Mouse (Mus musculus) heart, embryonic 13.5 days (tissue): ENCODE data around the gene Anxa11. TPM values are rescaled to one million over a fixed set of nuclear protein-coding genes. Genes with fewer than 3 reads are reported as not detected.
A peak's percentile ranks its signal among the peaks of the same experiment; 100 is the strongest.
"Not testable (repeated sequence)": the region's sequence is repeated elsewhere in the genome, so short reads cannot be mapped to it uniquely, and the experiment has no call there.

Experiments
- ATAC-seq: fragments of 200-750 bp; cut with Nextera tagmentation; 2 replicates; pipeline ENCODE4 v1.8.0; 2017; ENCODE audit warnings: moderate TSS enrichment; ENCODE audit not compliant: insufficient number of reproducible peaks, low FRiP score, low TSS enrichment; ENCODE audit errors: extremely low read depth
- H3K27ac ChIP-seq: fragments of 300-500 bp; sonication (generic); replicated peaks from 2 replicates; pipeline ENCODE4 v1.5.1; 2015; ENCODE audit warnings: moderate library complexity, mild to moderate bottlenecking, inconsistent platforms
- H3K27me3 ChIP-seq: fragments of 300-500 bp; sonication (generic); replicated peaks from 2 replicates; pipeline ENCODE4 v1.6.1; 2015; ENCODE audit warnings: mild to moderate bottlenecking, inconsistent platforms
- H3K36me3 ChIP-seq: fragments of 300-500 bp; sonication (generic); 2 replicates; pipeline ENCODE4 v1.6.1; 2015; ENCODE audit warnings: mild to moderate bottlenecking, inconsistent platforms
- H3K4me1 ChIP-seq: fragments of 300-500 bp; sonication (generic); 2 replicates; pipeline ENCODE4 v1.6.1; 2015; ENCODE audit warnings: inconsistent platforms
- H3K4me2 ChIP-seq: fragments of 300-500 bp; sonication (generic); 2 replicates; pipeline ENCODE4 v1.6.1; 2015; ENCODE audit warnings: inconsistent platforms, mild to moderate bottlenecking, moderate library complexity
- H3K4me3 ChIP-seq: fragments of 300-500 bp; sonication (generic); 2 replicates; pipeline ENCODE4 v1.5.1; 2015; ENCODE audit warnings: moderate library complexity, mild to moderate bottlenecking, inconsistent platforms
- H3K9ac ChIP-seq: fragments of 300-500 bp; sonication (generic); 2 replicates; pipeline ENCODE4 v1.6.1; 2015; ENCODE audit warnings: inconsistent platforms, mild to moderate bottlenecking, moderate library complexity
- H3K9me3 ChIP-seq: fragments of 300-500 bp; sonication (generic); 2 replicates; pipeline ENCODE4 v1.6.1; 2016; ENCODE audit warnings: inconsistent platforms
- WGBS: fragments of 180-500 bp; shearing (Covaris S2); methylation state at CpG from one replicate; pipeline ENCODE4 v1.1.7; 2015; ENCODE audit warnings: mixed read lengths; 5-methylcytosine and 5-hydroxymethylcytosine counted together
- polyA plus RNA-seq: library from polyadenylated mRNA; unstranded; fragments of >200 nt; fragmentation: Nextera tagmentation; extraction: Ambion mirVana; gene quantifications from 2 replicates; pipeline ENCODE4 v1.2.1, GENCODE M21; 2015

Anxa11 gene
- polyA plus RNA-seq, 1 experiment from 2014 or later, result 23.6 TPM

GRCm38 (mm10) chr14:25842688-25843003 is 690 bp downstream of the Anxa11 start:
- 3% methylated on average over 12 of the region's 12 CpGs for WGBS
- peak overlapping the region; percentile 87 for H3K9ac ChIP-seq
- H3K4me1 ChIP-seq, result peaks cover 30% of the 10 kb centered on the region
- H3K9me3 ChIP-seq, result no peaks in the 10 kb centered on the region
- peak overlapping the region; percentile 72 for H3K4me3 ChIP-seq
- peak overlapping the region; percentile 92 for H3K4me2 ChIP-seq
- peak overlapping the region; percentile 40; the same call in 1 of the 2 replicates for H3K27ac ChIP-seq
- ATAC-seq, result no peak
- H3K27me3 ChIP-seq, result 0 out of 2 replicates have a peak, but pooled peaks cover 5% of the 10 kb centered on the region
- H3K36me3 ChIP-seq, result no peaks in the 10 kb centered on the region

GRCm38 (mm10) chr14:25844372-25844771 is 2.4 kb downstream of the Anxa11 start:
- Histone ChIP-seq H3K4me1 (peaks cover 26% of the 10 kb centered on the region), H3K4me3 (no peak overlapping the region), H3K4me2 (no peak overlapping the region), H3K9me3 (no peaks in the 10 kb centered on the region), H3K27me3 (0 out of 2 replicates have a peak, but pooled peaks cover 5% of the 10 kb centered on the region), H3K27ac (no peak overlapping the region), H3K9ac (no peak overlapping the region), H3K36me3 (no peaks in the 10 kb centered on the region)
- no peak for ATAC-seq
- WGBS, result 77% methylated on average over 4 of the region's 4 CpGs

GRCm38 (mm10) chr14:25845832-25846383 is 4.0 kb downstream of the Anxa11 start:
- ATAC-seq, result no peak
- H3K27ac ChIP-seq, result no peak overlapping the region
- no peaks in the 10 kb centered on the region for H3K9me3 ChIP-seq
- no peaks in the 10 kb centered on the region for H3K36me3 ChIP-seq
- peaks cover 29% of the 10 kb centered on the region for H3K4me1 ChIP-seq
- H3K4me2 ChIP-seq, result no peak overlapping the region
- 83% methylated on average over 6 of the region's 6 CpGs for whole genome bisulfite sequencing
- 0 out of 2 replicates have a peak, but pooled peaks cover 3% of the 10 kb centered on the region for H3K27me3 ChIP-seq
- no peak overlapping the region for H3K9ac ChIP-seq
- no peak overlapping the region for H3K4me3 ChIP-seq

- WGBS, result 75% methylated on average over 8 of the region's 8 CpGs
- Histone ChIP-seq H3K4me3 (no peak overlapping the region), H3K9ac (no peak overlapping the region), H3K4me2 (no peak overlapping the region), H3K9me3 (no peaks in the 10 kb centered on the region), H3K27me3 (no peaks in the 10 kb centered on the region), H3K36me3 (no peaks in the 10 kb centered on the region), H3K4me1 (peaks cover 30% of the 10 kb centered on the region), H3K27ac (no peak overlapping the region)
- no peak for ATAC-seq
These were observed 4.6 kb downstream of the Anxa11 start for GRCm38 (mm10) chr14:25846516-25846915.

- Histone ChIP-seq H3K27me3 (no peaks in the 10 kb centered on the region), H3K36me3 (no peaks in the 10 kb centered on the region), H3K4me3 (no peak overlapping the region), H3K4me2 (no peak overlapping the region), H3K9me3 (no peaks in the 10 kb centered on the region), H3K4me1 (peaks cover 34% of the 10 kb centered on the region), H3K9ac (no peak overlapping the region), H3K27ac (no peak overlapping the region)
- no peak for ATAC-seq
- 27% methylated on average over 9 of the region's 9 CpGs for WGBS
These were observed 5.7 kb downstream of the Anxa11 start for GRCm38 (mm10) chr14:25847660-25848059.

GRCm38 (mm10) chr14:25848237-25848636 is 6.3 kb downstream of the Anxa11 start:
- ATAC-seq, result no peak
- H3K27ac ChIP-seq, result no peak overlapping the region
- no peak overlapping the region for H3K4me3 ChIP-seq
- H3K4me2 ChIP-seq, result no peak overlapping the region
- WGBS, result 87% methylated on average over 6 of the region's 6 CpGs
- H3K9ac ChIP-seq, result no peak overlapping the region
- no peaks in the 10 kb centered on the region for H3K36me3 ChIP-seq
- no peaks in the 10 kb centered on the region for H3K27me3 ChIP-seq
- peaks cover 35% of the 10 kb centered on the region for H3K4me1 ChIP-seq
- no peaks in the 10 kb centered on the region for H3K9me3 ChIP-seq

- H3K9ac ChIP-seq, H3K4me3 ChIP-seq, H3K4me2 ChIP-seq, H3K27me3 ChIP-seq, H3K36me3 ChIP-seq, ATAC-seq, H3K27ac ChIP-seq, H3K9me3 ChIP-seq: not testable (repeated sequence)
- 92% methylated on average over 3 of the region's 4 CpGs for WGBS
- H3K4me1 ChIP-seq, result peaks cover 40% of the 10 kb centered on the region
These were observed 6.8 kb downstream of the Anxa11 start for GRCm38 (mm10) chr14:25848708-25849107.

GRCm38 (mm10) chr14:25850433-25850832 is 8.5 kb downstream of the Anxa11 start:
- Histone ChIP-seq H3K4me3 (no peak overlapping the region), H3K9me3 (no peaks in the 10 kb centered on the region), H3K9ac (0 out of 2 replicates have a peak overlapping the region, but pooled peaks have one; percentile 56), H3K36me3 (no peaks in the 10 kb centered on the region), H3K27me3 (no peaks in the 10 kb centered on the region), H3K4me2 (no peak overlapping the region), H3K27ac (no peak overlapping the region), H3K4me1 (peaks cover 46% of the 10 kb centered on the region)
- ATAC-seq, result no peak
- 85% methylated on average over 2 of the region's 2 CpGs for WGBS

- Histone ChIP-seq H3K4me1 (peaks cover 52% of the 10 kb centered on the region), H3K9me3 (no peaks in the 10 kb centered on the region), H3K27me3 (no peaks in the 10 kb centered on the region), H3K4me2 (no peak overlapping the region), H3K9ac (peak overlapping the region; percentile 56; the same call in 1 of the 2 replicates), H3K27ac (0 out of 2 replicates have a peak overlapping the region, but pooled peaks have one; percentile 28), H3K4me3 (no peak overlapping the region), H3K36me3 (no peaks in the 10 kb centered on the region)
- ATAC-seq, result no peak
- 54% methylated on average over 6 of the region's 6 CpGs for WGBS
These were observed 9.2 kb downstream of the Anxa11 start for GRCm38 (mm10) chr14:25851189-25851588.

GRCm38 (mm10) chr14:25852121-25852561 is 10.2 kb downstream of the Anxa11 start:
- Histone ChIP-seq H3K27me3 (no peaks in the 10 kb centered on the region), H3K36me3 (no peaks in the 10 kb centered on the region), H3K4me1 (peaks cover 52% of the 10 kb centered on the region), H3K9ac (no peak overlapping the region), H3K27ac (no peak overlapping the region), H3K4me3 (no peak overlapping the region), H3K4me2 (no peak overlapping the region), H3K9me3 (no peaks in the 10 kb centered on the region)
- WGBS, result 77% methylated on average over 11 of the region's 11 CpGs
- no peak for ATAC-seq

GRCm38 (mm10) chr14:25853295-25853694 is 11.3 kb downstream of the Anxa11 start:
- Histone ChIP-seq H3K9me3 (no peaks in the 10 kb centered on the region), H3K9ac (no peak overlapping the region), H3K27me3 (no peaks in the 10 kb centered on the region), H3K36me3 (no peaks in the 10 kb centered on the region), H3K4me2 (no peak overlapping the region), H3K4me3 (no peak overlapping the region), H3K4me1 (peaks cover 54% of the 10 kb centered on the region), H3K27ac (peak overlapping the region; percentile 40)
- 50% methylated on average over 6 of the region's 6 CpGs for WGBS
- no peak for ATAC-seq

- ATAC-seq, result no peak
- no peaks in the 10 kb centered on the region for H3K9me3 ChIP-seq
- WGBS, result 81% methylated on average over 16 of the region's 16 CpGs
- H3K36me3 ChIP-seq, result no peaks in the 10 kb centered on the region
- no peaks in the 10 kb centered on the region for H3K27me3 ChIP-seq
- no peak overlapping the region for H3K9ac ChIP-seq
- no peak overlapping the region for H3K4me2 ChIP-seq
- H3K27ac ChIP-seq, result no peak overlapping the region
- H3K4me1 ChIP-seq, result peaks cover 57% of the 10 kb centered on the region
- H3K4me3 ChIP-seq, result no peak overlapping the region
These were observed 11.9 kb downstream of the Anxa11 start for GRCm38 (mm10) chr14:25853717-25854452.
